Mouse (Mus musculus): ENCODE data around the gene Mtnr1b.
A peak's percentile ranks its signal among the peaks of the same experiment; 100 is the strongest.
"Not testable (repeated sequence)": the region's sequence is repeated elsewhere in the genome, so short reads cannot be mapped to it uniquely, and the experiment has no call there.

The Mtnr1b gene

DNA sequence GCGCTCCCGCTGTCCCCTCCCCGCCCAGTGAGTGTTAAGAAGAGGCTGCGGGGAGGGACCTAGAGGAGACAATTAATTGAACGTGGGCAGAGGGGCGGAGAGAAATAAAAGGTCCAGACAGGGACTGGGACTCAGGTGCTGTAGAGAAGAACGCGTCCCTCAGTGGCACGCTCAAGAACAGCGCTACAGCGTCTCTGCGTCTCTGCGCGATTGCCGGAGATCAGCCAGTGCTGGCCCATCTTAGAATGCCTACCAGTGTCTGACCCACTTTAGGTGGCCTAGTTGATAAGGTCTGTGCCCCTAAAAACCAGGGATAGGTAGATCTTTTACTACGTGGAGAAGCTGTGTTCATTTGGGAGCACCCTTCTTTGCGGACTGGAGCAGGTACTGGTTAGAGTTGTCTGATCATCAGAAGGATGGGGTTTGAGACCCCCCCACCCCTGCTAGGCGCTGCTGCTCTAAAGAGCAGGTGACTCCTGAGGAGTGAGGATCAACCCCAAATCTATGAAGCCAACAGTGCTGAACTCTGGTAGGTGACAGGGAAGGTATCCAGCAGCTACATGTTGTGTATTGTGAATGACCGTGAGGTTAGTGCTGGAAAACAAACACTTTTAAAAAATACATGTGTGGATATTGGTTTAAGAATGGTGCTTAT is at the start of gene Mtnr1b:
TSS of gene Mtnr1b (minus strand) at position 51 of the 655 bp plus-strand sequence.
- DNase-seq, result no peak

DNA sequence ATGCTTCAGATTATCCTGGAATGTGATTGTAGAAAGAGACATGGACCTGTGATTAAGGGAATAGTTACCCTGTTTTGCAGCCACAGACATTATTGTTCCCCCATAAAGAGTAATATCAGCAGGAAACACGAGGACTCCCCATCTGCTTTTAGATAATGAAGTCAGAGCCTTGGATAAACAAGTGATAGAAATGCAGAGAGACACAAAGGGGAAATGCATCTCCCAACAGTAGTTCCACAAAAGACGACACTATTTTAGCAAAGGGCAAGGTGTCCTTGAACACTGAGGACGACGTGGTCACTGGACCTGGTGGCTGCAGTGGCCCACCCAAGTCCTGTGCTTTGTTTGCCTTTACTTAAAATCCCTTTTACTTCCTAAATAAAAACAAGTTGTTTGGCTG is 45.9 kb upstream of the Mtnr1b start:
- no peak for DNase-seq

DNA sequence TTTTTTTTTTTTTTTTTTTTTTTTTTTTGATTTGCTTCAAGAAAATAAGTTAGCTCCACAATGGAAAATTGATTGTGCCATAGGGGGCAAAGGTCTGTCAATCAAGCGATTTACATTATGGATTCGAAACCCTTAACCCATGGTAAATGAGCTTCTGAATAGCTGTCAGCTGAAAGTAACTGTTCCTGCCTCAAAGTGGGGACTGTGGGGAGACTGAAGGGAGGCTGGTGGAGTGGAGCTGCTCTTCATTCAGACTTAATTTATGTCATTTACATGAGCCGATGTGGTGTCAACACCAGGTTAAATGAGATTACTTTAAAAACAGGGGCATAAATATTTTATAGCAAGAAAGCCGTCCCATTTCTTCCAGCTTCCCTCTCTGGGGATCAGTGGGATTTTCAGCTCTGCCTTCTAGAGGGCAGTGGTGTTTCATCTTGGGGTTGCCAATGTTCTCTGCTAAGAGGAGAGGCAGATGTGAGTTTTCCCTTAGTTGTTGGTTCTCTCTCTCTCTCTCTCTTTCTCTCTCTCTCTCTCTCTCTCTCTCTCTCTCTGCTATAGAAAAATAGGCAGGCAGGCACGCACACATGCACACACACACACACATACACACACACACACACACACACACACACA is 45.1 kb upstream of the Mtnr1b start:
- no peak for DNase-seq

DNA sequence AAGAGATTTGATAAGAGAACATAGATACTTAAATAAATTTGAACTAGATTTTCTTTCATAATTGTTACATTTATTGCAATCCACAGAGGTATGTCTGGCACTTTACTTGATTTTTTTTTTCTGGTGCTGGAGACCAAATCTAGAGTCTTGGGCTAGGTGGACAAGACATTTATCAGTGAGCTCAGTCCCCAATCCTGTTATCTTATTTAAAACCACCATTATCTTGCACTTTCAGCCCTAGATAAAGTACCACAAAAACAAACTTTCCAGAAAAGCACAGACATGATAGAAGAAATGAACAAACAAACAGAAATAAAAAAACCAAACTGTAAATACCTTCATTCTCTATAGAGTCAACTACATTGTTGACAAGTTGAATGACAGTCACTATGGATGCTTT is 42.2 kb upstream of the Mtnr1b start:
- no peak for DNase-seq

DNA sequence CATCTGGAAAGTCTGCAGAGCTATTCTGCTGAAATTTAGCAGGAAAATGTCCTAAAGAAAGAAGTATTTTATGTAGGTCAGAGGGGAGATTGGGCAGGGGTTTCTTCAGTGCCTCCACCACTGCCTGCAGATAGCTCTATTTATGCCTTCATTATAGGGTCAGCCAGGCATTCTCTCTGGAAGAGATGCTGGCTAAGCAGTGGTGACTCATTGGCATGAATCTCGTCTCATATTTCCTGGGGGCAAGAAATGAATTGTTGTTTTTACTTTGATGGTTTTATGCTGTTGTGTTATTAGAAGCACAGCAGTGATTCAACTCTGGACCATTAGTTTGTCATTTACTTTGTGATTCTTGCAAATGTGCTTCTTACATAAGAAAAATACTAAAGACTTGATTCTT is 38.4 kb upstream of the Mtnr1b start:
- DNase-seq, result no peak

DNA sequence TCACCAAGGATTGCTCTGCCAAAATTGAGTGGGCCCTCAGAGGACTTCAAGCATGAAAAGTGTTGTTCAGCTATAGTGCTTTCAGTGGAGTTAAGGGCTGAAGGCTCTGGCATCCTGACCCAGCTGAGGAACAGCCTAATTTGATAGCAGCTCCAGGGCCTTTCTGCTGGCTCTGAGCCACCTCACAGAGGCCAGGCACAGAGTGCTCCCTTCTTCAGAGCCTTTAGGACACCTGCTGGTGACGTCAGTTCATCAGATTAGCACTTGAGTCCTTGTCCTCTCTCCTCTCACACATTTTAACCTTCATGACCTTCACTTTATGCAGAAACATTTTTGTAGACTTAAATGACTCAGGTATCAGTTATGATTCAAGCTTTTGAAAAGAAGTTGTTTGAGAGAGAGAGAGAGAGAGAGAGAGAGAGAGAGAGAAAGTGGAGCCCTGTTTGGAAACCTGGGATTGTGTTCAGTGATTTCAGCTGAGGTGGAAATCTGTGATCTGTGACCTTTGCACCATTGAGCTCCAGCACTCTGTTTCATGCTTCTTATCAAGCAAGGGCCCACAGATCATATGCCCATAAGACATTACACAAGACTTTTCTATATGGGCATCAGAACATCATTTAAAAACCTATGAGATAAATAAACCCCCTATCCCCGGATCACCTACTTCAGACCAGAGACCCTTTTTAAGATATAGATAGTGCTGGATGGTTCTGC is 35.2 kb upstream of the Mtnr1b start:
- DNase-seq, result no peak

DNA sequence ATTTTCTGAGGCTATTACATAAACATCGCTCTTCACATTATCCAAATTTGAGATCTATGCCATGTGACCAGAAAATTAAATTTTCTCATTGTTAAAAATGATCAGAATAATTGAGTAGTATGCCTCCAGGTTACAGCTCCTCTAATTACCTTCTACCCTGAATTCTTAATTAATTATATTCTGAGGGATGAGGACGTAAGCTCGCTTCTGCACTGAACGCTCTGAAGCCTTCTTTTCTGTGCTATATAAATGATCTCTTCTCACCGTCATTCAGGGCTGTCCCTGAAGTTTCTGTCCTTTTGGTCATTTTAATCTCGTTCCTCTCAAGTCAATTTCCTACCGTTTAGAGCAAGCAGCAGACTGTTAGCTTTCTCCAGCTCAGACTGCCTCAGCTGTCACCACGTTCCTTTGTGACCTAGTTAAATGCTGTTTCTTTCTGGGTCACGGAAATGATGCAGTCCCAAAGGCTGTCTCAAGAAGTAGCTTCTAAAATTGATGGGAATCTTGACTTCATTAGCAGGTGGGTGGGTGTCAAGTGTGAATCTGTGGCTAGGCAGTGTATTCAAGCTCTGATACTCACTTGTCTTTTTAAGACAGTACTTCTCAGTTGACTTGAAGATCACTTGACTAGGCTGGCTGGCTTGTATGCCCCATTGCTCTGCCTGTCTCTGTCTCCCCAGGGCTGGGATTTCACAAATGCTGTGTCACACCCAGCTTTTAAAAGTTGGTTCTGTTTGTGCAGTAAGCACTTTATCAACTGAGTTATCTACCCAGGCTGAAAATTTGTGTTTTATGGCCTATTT is 29.8 kb upstream of the Mtnr1b start:
- peak; percentile 30 for DNase-seq

DNA sequence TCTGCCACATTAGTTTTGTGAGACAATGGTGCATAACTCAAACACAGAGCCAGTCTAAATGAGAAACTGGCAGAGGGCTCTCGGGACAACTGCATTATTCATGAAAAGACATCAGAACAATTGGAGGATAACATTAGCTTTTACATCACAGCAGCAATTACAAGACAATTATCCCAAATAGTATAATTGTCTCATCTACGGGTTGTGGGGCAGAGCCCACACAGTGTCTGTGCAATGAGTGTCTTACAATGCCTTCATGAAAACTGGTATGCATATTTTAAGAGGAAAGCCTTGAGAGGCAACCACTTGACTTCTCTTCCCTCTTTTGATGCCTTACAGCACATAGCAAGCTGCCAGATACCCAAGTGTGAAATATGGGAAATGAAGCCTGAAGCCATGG is 23.8 kb upstream of the Mtnr1b start:
- no peak for DNase-seq

DNA sequence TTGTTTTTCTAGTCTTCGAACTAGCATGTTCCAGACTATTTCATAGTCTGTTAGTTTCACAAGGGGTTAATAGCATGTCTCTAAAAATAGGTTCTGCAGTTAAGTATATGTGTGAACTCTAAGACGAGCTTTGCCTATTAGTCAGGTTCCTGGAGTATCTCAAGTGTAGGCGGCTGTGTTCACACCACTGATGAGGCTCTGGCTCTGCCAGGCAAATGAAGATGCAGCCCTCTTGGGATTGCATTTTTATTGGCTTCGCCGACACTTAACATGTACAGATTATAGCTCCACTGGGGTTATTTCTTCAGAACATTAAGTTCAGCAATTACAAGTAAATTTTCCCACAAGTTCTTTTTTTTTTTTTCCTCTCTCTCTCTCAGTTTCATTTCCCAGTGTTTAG is 12.4 kb upstream of the Mtnr1b start:
- DNase-seq, result peak; percentile 56

DNA sequence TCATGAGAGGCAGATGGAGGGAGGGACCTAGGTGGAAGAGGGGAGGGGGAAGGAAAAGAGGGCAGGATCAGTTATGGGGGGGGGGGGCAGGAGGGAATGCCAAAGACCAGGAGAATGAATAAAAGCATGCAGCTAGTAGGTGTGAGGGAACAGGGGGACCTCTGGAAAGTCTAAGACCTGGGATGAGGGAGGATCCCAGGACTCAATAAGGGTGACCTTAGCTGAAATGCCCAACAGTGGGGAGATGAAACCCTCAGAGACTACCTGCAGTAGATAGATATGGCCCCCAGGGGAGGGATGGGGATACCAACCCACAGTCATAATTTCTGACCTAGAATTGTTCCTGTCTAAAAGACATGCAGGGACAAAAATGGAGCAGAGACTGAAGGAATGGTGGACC is 6.4 kb upstream of the Mtnr1b start:
- DNase-seq, result no peak

DNA sequence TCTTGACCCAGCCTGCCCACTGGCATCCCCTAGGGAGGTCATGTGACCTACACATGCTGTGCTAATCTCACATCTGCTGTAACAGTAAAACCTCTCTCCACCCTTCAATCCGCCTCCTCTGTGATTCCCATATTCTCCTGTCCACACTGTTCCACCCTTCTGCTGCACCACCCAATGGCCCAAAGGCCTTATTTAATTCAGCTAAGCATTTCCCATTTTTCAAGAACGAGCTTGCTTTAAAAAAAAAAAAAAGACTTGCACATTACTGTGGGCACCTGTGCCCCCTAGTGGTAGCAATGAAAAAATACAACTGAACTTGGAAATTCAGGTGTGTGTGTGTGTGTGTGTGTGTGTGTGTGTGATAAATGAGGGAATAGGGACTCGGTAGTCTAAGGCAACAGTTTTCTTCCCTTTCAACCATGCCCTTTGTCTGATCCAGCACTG is 5.8 kb upstream of the Mtnr1b start:
- DNase-seq, result no peak

DNA sequence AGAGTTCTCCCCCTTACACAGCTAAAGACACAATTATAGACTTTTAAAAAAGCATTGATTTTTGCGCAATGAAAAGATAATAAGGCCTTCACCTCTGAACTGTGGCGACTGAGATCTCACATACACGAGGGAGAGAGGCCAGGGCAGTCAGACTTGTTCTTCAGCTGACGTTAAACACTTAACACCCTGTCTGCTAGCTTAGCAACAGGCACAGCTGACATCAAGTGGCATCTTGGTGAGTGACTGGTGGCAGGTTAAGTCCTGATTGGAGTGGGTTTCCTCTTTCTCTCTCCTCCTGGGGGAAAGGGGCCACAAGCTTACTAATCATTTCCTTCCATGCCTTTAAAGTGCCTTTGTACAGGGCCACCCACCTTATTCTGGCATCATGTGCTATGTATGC is 4.3 kb downstream of the Mtnr1b start:
- no peak for DNase-seq

DNA sequence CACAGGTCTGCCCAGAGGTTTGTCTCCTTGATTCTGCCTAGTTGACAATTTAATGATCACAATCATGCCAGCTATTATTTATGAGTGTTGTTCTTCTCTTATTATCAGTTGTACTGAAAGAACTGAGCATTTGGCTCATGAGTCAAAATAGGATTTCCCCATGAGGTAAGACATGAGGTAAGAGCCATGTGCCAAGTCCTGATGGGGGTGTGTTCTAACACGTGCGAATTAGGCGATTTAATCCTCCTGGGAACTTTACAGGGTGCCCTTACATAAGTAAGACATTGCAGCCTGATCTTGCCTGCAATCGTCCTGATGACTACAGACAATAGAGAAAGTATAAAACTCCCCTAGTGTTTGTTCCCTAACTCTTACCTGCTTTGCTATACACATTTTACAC is 4.9 kb downstream of the Mtnr1b start:
- no peak for DNase-seq

DNA sequence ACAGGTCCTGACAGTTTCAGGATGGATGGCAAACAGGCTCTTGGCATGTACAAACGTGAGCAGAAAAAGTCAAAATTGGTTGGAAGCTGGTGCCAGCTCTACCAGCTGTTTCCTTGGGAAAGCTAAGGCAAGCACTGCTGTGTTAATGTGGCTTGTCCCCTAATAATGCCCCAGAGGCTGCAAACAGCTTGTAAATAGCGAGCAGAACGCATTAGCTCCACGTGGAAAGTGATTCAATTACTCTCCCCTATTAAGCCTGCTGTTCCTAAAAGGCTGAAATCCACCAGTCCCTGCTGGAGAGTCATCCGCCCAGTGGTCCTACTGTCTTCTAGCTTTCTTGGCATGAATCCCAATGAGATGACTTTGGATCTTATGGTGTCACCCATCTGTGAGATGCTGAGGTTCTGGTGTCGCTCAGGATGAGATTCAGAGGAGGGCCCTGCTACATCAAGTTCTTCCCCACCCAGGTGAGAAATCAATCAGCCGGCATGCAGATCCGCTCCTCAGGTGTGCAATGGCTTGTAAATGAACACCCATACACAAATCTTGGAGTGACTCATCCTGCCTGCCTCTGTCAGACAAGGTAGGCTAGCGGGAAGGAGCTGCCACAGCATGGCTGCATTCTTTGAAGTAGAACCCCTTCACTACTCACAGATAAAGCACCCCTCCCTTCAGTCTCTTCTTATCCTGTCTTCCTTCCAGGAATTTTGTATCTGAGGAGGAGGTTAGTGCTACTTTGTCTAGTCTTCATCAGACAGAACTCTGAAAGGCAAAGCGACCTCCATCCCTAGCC is 7.9 kb downstream of the Mtnr1b start:
- DNase-seq, result no peak

DNA sequence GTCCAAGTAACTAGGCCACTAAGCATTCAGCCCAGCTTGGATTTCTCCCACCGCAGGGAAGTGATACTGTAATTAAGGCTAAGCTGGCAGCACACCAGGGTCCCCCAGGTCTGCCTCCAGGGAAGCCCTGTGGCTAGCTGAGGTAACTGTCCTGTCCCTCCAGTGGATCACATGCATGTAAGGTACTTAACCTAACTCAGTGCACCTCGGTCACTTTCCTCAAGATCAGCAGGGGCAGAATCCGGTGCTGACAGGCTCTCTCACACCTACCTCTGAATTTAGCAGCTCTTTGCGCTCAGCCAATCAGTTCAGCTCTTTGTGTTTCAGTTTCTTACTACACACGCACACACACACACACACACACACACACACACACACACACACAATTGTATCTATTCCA is 13.0 kb downstream of the Mtnr1b start:
- no peak for DNase-seq

DNA sequence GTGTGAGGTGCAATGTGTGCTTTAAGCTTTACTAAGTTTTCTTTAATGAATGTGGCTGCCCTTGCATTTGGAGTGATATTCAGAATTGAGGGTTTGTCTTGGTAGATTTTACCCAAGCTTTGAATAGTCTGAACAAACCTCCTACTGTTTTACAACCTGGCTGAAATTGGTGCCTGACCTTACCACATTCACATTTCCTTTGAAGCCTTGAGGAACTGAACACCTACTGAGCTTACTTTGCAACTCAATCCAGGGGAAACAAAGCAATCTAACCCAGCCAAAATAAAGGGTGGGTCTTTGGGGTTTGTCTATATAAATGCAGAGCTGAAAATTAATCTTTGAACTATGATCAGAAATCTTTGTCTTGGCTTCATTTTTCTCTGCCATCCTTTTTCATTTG is 23.6 kb downstream of the Mtnr1b start:
- DNase-seq, result no peak

DNA sequence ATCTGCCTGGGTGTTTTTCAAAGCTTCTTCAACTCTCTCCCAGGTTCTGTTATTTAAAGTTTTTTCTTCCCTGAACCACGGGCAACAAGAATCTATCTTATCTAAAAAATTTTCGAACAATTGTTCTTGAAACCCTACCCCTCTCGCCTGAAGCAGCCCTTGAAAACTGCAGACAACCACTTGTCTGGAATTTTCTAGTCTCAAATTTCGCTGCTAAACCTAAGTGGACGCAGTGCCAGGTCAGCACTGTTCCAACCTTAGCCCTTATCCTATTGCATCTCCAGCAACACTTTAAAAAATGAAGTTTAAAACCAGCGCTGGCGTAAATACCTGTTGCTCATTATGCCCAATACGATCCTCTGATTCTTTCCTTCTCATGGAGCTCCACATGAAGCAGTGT is 29.0 kb downstream of the Mtnr1b start:
- DNase-seq, result no peak

DNA sequence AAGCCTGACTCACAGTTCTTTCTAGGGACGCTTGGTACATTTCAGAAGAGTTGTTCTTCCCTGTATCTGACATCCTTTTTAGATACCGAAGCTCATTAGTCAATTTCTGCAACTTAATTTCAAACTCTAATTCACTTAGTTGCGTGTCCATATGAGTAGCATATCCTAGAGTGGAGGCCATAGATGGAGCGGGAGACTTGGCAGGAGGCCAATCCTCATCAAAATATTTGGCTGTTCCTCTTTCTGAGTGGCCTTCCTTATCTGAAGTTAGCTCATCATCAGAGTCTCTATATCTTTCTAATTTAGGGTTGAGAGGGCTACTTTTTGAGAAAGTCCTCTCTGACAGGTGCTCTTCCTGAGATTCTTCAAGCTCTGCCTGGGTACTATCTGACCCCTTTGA is 29.4 kb downstream of the Mtnr1b start:
- not testable (repeated sequence) for DNase-seq

DNA sequence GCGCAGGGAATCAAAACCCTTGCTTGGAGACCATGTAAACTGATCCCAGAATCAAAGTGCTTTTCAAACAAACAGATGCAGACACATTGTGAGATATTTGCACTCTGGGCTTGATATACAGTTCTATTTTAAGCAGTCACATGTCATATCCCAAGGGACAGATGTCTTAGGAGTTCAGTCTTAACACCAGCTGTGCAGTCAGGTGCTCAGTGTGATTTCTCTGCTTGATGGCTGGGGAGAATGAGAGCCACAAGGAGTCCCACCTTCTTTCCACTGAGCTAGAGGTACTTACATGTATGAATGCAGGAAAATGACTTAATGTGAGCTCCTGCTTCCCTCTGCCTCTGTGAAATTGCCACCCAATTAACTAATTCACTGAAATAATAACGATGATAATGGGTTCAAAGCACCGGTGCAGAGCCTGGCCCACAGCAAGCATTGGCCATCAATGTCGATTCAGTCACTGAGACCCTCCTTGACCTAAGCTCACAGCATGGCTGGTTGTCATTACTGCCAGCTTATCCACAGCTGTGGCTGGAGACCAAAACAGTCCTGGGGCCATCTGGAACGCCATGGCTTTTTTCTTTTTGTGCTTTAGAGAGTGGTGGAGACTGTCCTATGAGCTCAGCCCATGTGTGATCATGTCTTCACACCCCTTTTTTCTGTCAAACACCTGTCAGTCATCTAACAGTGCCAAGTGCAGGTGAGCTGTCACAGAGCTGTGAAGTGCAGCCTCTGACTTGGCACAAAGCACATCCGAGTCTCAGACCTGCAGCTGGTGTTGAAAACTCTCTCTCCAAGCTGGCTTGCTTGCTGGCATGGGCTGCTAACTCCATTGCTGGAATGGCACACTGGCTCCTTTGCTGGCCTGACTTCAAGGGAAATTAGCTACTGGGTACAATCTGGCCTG is 61.1 kb downstream of the Mtnr1b start:
- peak; percentile 26 for DNase-seq

DNA sequence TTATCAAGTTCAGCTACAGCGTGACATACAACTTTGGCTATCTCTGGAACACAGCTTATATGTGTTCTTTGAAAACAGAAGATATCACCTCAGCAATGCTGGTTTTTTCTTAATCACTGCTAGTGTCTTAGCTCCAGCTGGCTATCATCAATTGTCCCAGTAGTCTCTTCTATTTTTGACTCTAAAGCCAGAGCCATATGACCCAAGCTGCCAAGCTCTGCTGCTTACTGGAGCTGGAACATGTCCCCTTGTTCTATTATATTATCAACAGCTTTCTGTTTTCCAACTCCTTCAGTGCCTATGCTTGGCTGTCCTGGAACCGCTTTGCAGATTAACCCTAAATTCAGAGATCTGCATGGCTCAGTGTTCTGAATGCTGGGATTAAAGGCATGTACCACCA is 70.1 kb downstream of the Mtnr1b start:
- DNase-seq, result no peak

DNA sequence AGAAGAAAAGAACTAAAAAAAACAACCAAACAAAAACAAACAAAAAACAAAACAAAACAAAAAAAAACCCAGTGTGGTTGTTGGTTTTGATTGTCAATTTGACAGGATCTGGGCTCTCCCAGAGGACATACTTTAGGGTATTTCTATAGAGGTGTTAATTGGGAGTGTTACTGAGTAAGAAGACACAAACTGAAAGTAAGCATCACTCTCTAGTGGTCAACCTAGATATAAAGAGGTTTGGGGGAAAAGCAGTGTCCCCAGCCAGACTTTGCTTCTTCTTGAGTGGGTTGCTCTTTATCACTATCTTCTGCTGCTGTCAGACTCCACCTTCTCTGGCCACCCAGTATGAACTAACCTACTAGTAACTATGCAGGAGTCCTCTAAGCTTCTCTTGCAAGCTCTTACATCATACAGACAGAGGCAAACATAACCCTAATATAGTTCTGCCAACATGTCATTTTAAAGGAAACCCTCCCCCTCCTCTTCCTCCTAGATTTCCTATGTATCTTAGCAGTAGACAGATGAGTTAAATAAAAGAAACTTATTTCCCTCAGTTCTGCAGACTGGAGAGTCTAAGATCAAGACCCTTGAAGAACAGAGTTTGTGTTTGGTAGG is 71.8 kb downstream of the Mtnr1b start:
- no peak for DNase-seq

Data from right cerebral cortex, adult 18-20 months (tissue).